Mouse (Mus musculus) fat pad, adult 2 months (tissue): ENCODE measurements around the gene Nrxn1.

Experiments used
- DNase-seq: peaks from one replicate; pipeline ENCODE4 v3.0.0-alpha.2; 2011; ENCODE audit warnings: low read depth, low spot score; ENCODE audit errors: extremely low read depth

Gene Nrxn1

GRCm38 (mm10) chr17:91093042-91093080 is at the start of gene Nrxn1:
Gene Nrxn1 (minus strand): TSS chr17:91093071.
- DNase-seq, result no peak

GRCm38 (mm10) chr17:91136859-91137258 is 44.0 kb upstream of the Nrxn1 start:
- DNase-seq, result no peak

GRCm38 (mm10) chr17:91112880-91113628 is 20.2 kb upstream of the Nrxn1 start:
- DNase-seq, result no peak

- DNase-seq, result no peak
These were observed 19.2 kb upstream of the Nrxn1 start for GRCm38 (mm10) chr17:91112085-91112484.

GRCm38 (mm10) chr17:91093081-91093875 is 407 bp upstream of the Nrxn1 start:
- DNase-seq, result no peak

GRCm38 (mm10) chr17:91092421-91093041 is 340 bp downstream of the Nrxn1 start:
- no peak for DNase-seq

- no peak for DNase-seq
These were observed 2.2 kb downstream of the Nrxn1 start for GRCm38 (mm10) chr17:91090631-91091030.

- no peak for DNase-seq
These were observed 3.9 kb downstream of the Nrxn1 start for GRCm38 (mm10) chr17:91088991-91089390.

GRCm38 (mm10) chr17:91088037-91088715 is 4.7 kb downstream of the Nrxn1 start:
- DNase-seq, result no peak

- DNase-seq, result no peak
These were observed 6.5 kb downstream of the Nrxn1 start for GRCm38 (mm10) chr17:91086412-91086811.

GRCm38 (mm10) chr17:91085416-91085815 is 7.5 kb downstream of the Nrxn1 start:
- no peak for DNase-seq

GRCm38 (mm10) chr17:91079096-91079495 is 13.8 kb downstream of the Nrxn1 start:
- no peak for DNase-seq

GRCm38 (mm10) chr17:91074780-91075179 is 18.1 kb downstream of the Nrxn1 start:
- DNase-seq, result no peak

GRCm38 (mm10) chr17:91033466-91033865 is 59.4 kb downstream of the Nrxn1 start:
- no peak for DNase-seq

- no peak for DNase-seq
These were observed 67.7 kb downstream of the Nrxn1 start for GRCm38 (mm10) chr17:91025061-91025623.

- no peak for DNase-seq
These were observed 85.3 kb downstream of the Nrxn1 start for GRCm38 (mm10) chr17:91007385-91008089.

GRCm38 (mm10) chr17:91000389-91000788 is 92.5 kb downstream of the Nrxn1 start:
- DNase-seq, result no peak

GRCm38 (mm10) chr17:90999667-91000154 is 93.2 kb downstream of the Nrxn1 start:
- DNase-seq, result no peak

- no peak for DNase-seq
These were observed 95.2 kb downstream of the Nrxn1 start for GRCm38 (mm10) chr17:90997714-90998113.

GRCm38 (mm10) chr17:90995436-90995835 is 97.4 kb downstream of the Nrxn1 start:
- DNase-seq, result no peak

GRCm38 (mm10) chr17:90994247-90994646 is 98.6 kb downstream of the Nrxn1 start:
- DNase-seq, result no peak
